Mouse (Mus musculus): ENCODE measurements at regions not wholly inside any gene's neighbourhood (a gene's known extent, or its start where the extent isn't known, plus 50 kb on each side); places are given as distances from the start of the nearest gene placed in this dataset.
A peak's percentile ranks its signal among the peaks of the same experiment; 100 is the strongest.

DNA sequence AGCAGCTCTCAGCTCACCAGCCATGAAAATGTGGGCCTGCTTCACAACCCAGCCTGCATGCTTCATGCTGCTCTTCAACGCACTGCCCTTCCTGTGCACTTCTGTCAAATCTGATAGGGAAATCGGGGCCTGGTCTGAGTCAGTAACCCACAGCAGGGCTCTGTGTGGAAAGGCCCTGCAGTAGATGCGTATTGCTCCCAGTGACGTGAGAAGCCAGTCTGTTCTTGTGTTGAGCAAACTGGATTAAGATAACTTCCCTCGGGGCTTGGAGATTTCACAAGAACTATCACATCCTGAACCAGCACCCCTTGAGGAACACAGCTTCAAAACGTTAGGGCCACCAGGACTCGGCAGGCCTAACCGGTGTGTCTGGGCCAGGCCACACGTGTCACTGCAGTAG is 106.5 kb upstream of the Klf14 start:
- DNase-seq: no peak

DNA sequence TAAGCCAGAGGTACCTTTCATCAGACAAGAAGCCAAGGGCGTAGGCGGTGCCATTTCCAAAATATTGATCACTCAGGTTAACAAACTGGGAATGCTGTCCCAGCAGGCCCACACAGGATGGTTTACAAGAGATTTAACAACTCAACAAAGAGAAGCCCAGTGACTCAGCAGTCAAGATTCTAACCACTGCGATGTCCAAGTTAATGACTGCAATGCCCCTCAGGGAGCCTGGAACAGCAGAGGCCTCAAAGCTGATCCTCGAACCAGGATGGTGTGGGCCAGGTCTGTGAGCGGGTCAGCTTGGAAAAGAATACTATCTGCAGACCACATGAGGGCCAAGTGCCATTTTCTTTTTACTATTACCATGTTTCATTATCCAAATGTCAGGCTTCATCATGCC is 108.0 kb upstream of the Klf14 start:
- DNase-seq: no peak

DNA sequence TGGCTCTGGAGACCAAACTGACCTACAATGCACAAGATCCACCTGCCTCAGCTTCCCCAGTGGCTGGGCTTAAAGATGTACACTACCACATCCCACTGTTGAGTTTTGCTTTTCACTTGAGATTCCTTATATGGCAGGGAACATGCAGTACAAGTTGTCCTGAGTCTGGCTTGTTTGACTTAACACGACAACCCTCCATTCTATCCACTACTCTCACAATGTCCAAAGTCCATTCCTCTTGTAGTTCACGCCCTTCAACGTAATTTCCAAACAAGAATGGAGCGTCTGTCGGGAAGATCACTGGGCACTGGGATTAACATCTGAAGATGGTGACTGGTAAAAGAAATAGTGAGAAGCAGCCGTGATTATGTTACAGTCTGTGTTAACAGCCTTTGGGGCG is 108.6 kb upstream of the Klf14 start:
- DNase-seq: no peak

DNA sequence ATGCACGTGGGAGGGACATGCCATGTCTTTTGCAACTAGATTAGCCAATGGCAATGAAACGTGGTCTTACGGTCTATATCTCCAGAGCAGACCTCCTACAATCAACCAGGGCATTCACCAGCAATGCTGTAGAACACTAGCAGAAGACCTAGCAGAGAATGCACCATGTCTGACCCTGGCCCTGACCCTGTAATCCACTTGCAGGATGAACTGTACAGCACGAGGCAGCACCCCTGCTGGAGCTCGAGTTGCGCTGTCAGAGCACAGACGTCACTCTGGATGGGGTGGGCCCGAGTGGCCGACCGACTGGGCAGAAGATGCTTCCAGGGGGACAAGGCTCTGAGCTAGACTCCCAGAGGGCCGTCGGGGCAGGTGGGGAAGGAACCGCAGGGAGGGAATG is 110.4 kb upstream of the Klf14 start:
- no peak for DNase-seq

DNA sequence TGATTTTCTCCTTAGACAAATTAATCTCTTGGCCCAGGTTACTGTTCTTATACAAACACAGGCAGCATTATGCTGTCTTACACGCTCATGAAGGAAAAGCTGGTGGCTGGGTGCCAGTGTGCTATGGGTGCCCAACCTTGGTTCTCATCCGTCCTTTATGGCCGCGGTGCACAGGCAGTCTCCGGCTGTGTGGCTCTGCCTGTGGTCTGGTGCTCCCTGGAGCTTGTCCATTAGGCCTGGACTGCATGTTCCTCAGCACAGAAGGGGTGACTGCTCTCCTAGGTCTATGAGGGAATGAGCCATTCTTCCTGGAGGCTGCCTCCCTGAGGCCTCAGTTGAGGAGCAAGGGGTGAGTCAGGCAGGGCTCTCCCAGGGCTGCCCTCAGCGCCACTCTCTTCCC is 111.7 kb upstream of the Klf14 start:
- no peak for DNase-seq

DNA sequence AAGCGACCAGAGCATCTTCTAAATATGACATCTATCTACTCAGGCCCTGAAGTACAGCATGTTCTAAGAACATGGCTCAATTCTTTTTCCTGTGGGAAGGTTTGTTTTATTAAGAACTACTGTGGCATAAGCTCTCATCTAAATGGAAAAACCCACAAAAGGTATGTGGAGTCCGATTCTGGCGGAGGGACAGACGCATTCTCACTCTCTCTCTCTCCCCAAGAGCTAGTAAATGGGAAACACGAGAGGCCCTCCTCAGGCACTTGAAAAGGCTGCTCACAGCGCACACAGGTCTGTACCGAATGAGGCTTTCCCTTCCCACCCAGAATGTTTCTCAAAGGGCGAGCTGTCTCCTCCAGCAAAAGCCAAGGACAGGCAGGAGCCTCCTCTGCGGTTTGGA is 112.1 kb upstream of the Klf14 start:
- no peak for DNase-seq

DNA sequence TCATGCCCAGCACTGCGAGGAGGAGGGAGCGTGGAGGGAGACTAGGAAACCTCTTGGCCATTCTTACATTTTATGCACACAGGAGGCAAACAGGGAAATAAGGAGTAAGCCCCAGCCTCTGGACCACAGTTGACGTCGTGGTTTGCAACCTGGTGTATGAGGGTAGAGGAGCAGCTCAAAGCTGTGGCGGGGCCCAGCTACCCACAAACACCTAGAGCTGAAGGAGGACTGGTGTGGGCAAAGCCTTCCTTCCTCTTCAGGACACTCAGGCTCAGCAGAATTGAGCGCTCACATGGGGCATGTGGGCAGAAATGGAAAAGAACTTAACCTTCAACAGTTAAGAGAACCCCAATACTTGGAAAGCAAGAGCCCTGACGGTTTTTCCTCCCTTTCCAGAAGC is 113.2 kb upstream of the Klf14 start:
- no peak for DNase-seq

DNA sequence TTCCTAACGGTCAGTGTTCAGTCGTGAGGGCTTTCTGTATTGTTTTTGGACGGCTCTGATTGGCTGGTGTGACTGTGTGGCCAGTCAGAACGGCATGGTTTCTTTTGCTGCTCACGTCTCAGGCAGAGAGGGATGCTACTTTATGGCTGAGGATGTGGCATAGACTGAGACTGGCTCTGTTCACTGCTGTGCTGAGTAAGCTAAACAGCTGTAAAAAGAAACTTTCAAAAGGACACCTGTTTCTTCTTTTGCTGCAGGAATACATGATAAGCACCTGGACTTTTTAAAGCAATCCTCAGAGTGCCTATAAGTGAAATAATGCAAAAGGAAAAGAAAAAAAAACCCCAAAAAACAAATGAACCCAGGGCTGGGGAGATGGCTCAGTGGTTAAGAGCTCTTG is 113.7 kb upstream of the Klf14 start:
- no peak for DNase-seq

DNA sequence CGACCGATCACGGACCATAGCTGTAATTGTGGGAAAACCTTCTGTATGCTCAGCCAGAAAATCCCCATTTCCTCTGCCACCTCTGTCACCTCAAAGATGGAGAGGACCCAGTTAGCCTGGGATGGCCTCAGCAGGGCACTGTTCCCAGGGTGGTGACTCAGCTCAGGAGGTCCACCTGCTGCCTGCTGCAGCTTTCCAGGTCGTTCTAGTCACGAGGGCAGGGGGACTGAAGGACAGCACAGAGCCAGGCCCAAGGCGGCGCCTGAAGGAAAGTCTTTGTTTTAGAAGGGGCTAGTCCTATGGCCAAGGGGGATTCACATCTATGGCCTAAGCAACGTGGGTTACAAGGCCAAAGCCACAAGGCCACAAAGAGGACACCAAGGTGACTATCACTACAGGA is 114.5 kb upstream of the Klf14 start:
- DNase-seq: no peak

DNA sequence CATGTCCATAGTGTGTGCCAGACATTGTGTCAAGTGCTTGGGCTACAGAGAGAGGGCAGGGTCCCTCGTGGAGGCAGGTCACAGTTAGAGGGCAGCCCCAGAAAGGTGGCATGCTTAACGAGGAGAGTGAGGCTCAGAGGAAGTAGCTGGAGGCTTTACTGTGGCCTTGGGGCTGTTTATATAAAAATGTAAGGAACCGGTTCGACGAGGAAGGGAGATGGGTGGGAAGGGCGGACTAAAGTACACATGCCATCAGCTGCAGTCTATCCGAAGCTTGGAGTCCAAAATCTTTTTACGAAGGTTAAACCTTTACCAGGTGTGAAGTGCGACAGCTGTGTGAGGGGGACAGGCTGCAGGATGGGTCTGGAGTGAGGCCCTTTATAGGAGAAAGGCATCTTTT is 115.5 kb upstream of the Klf14 start:
- no peak for DNase-seq

DNA sequence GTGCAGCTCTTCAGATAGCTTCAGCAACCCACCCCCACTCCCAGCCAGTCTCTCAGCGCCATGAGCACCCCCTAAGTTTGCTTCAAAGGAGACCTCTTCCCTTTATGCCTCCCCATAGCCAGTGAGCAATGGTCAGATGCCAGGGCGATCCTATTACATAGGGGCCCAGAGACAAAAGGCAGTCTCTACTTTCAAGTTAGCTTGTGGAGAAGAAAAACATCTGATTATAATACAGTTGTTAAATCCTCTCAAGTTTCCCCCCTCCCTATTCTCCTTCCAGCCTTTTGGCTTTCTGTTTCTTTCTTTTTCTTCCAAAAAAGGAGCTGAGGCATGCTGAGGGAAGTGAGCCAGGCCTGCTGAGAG is 116.3 kb upstream of the Klf14 start:
- no peak for DNase-seq

DNA sequence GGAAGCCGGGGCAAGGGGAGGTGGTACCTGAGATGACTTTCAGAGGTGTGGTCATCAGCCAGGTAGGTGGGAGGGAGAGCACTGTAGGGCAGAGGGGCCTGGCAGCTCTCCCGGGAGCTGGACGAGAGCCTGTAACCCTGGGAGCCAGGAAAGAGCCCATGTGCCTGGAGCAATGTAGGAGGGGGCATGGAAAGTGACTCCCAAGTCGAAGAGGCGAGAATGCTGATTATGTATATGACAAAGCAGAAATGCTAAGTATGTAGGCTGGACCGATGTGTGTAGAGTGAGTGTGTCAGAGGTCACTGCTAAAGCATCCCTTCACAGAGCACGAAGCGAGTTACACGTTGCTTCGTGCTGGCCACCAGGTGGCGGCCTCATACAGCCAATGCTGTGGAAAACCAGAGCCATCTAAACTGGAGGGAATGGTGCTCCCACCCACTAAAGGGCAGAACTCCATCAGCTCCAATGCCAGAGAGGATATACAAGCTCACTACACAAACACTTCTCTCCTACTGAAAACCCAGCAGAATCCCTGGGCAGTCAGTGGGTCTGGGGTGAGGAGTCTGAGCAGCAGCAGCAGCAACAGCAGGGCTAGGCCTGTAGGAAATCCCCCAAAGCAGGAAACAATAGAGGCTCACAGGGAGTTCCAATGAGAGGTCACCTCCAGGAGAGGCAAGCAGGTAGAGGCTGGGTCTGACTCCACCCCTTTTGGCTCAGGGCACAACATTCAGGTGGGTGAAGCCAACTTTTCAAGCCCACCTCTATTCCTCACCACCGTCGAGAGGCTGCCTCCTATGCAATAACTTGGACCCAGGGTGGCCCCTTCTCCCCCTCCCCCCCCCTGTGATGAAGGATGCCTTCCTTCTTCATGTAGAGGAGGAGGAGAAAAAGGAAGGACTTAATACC is 116.9 kb upstream of the Klf14 start:
- peak; percentile 82 for DNase-seq

DNA sequence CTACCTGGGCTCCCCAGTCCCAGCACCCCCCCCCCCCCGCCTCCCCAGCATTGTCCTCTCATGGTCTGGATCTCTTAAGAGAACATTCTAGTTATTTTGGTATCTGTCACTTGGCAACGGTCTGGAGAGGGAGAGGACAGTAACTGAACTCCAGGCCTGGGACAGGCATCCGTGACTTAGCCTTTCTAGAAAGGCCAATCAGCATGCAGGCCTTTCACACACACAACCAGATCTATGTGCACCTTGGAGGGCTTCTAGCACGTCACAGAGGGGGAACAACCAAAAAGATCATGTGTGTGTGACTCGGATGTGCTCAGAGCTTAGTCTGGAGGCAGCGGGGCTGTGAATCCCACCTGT is 117.6 kb upstream of the Klf14 start:
- DNase-seq: no peak

DNA sequence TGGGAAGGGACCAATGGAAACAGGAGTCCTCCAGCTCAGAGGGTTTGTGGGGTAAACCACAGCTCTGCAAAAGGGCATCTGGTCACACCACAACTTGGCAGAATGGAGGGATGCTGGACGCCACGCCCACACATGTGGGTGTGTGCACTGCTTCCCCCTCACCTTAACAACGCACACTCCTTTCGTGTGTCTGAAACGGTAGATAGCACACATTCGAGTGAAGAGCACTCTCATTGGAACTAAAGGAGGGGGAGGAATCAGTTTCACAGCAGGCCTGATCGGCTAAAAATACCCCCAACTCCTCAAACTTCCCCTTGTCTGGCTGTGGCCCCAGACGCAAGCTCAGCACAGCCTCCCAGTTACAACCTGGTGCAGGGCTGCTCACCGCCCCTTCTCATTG is 118.3 kb upstream of the Klf14 start:
- DNase-seq: no peak

DNA sequence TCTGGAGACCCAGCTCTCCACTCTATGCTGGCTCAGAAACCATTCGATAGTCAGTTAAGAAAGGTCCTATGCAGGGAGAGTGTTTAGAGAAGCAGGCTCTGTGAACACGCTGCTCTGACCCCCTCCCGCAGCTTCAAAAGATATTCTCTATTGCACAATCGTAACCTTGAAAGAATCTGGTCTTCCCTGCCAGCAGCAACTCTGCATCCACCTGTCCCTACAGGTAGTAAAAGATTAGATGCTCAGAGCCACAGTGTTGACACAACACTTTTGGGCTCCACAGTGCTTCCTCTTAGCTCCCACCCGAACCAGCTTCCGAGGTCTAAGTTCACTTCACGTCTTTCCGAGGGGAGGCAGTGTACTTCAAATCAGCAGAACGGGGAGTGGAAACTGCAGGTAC is 118.9 kb upstream of the Klf14 start:
- no peak for DNase-seq

DNA sequence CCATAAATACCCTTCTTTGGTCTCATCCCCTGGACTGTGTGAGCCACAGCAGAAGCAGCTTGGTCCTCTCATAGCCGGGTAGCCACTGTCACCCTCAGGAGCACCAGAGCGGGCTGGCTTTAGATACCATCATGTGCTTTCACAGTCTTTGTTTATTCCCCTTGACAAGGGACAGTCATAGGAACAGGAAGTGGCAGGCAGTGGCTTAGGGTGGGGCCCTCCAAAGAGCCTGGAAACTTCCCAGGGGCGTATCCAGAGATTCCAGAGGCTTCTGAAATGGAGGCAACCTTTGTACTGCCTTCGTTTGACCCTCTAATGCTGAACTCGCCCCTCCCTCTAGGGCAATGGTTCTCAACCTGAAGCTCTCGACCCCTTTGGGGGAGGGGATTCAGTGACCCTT is 119.5 kb upstream of the Klf14 start:
- peak; percentile 55 for DNase-seq

DNA sequence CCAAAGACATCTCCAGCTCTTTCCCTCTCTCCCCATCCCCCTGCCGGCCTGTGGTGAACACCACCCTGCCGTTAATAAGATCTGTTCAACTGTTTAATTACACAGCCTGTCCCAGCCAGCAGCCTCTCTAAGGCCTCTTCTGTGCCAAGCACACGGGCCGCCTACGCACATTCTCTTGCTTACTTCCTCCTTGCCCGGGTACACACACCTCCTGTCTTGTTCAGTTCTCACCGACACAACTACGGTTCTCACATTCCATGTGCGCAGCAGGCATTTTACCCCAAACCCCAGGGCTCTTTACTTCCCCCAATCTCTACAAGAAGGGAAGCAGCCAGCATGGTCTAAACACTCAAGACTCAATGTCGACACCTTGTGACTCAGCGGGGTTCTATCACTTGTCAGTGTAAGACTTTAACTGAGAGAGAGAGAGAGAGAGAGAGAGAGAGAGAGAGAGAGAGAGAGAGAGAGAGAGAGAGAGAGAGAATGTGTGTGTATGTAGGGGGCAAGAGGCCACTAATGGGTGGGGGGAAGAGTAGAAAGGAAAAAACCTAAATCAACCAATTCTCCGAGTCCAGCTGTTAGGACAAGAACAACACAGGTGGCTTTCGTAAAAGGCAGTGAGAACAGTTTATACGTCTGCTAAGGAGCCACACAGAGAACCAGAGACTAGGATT is 120.8 kb upstream of the Klf14 start:
- no peak for DNase-seq

DNA sequence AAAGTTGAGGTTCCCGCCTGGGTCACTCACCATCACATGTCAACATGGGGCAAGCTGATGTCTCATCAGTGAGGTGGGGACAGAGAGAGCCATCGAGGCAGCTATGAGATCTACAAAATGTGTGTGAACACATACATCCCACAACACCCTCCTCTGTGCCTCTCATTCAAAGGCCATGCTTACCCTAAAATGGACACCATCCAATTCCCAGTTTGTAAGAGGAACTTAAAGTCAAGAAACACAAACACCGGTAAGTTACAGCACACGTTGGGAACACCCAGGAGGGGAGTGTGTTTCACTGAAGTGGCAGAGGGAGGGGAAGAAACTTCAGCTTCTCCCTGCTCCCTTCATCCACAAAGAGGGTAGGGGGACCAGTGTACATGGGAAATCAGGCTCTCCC is 121.4 kb upstream of the Klf14 start:
- DNase-seq: no peak

DNA sequence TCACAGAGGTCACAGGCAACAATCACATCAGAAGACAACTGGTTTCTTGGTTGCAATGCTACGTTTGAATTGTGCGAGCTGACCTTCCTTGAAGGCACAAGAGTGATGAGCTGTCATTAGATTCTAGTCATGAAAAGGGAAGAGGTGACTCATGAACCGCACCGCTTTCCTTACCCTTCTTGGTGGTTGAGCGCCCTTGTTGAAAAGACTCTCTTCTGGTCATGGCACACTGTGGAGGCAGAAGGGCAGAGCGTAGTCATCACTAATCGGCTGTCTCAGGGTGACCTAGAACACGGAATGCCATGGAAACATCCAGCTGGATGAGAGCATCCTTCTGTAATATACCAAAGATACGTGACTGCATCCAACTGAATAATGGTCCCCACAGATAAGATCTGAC is 121.8 kb upstream of the Klf14 start:
- no peak for DNase-seq

DNA sequence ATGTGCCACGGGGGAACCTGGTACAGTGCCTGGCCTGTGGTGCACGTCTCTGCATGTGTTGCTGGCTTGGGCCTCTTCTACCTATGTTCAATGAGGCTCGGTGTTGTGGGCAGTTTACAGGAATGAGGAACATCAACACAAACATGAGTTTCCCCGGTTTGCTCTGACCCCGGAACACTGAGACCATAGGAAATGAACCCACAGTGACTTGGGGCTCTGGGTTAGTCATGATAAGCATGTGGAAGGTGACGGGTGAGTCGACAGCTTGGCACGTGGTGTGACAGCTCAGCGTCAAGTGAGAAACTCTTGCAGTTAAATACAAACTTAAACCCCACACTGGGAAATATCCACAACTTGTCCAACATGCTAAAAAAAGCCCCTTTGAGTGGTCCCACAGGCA is 122.4 kb upstream of the Klf14 start:
- no peak for DNase-seq

DNA sequence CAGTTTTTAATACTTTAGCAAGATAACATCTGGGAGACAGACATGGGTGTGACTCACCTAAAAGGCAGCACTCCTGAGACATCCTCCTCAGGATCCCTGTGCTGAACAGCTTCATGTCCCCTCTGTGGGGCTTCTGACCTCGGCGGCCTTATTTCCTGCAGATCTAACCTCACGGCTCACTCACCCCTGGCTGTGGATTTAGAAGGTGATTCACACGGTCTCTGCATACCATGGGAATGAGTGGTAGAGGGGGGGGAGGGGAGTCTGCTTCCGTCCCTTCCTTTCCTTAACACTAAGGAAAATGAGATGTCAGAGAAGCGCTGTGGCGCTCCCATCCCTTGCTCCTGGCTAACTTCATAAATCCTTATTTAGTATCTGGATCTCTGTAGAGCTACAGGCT is 123.1 kb upstream of the Klf14 start:
- DNase-seq: no peak

DNA sequence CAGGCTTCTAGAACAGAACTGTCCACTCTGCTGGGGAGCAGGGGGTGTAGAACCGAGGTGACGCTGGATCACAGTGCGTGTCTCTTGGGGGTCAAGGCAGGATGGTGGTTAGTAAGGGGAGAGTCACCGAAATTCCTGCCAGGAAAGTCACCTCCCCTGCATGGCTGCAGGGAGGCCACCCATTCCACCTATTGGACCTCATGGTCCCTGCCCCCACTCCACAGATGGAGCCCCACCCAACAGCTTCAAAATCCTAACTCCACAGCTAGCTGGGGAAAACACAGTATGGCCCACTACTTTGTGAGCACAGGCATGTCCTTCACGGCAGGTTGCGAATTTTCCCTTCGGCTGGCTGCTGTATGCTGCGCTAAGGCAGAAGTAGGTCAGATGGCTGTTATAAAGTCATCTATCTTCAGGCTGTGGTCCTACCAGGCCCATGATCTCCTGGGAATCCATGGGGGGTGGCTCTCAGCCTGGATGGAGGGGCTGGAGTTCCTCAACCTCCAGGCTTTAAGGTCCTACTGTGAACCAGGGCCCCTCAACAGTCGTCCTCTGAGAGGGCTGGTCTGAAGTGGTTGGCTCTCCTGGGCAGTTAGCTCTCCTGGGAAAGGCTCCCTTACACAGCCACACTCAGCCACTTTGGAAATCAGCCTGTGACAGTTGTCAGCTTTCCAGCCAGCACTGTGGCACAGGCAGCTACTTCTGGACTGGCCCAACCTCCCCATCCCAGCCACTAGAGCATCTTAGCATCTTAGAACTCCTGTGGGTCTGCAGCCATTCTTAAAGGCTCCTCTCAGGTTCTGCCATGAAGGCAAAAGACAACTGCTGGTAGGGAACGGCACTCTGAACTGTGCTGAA is 124.0 kb upstream of the Klf14 start:
- no peak for DNase-seq

DNA sequence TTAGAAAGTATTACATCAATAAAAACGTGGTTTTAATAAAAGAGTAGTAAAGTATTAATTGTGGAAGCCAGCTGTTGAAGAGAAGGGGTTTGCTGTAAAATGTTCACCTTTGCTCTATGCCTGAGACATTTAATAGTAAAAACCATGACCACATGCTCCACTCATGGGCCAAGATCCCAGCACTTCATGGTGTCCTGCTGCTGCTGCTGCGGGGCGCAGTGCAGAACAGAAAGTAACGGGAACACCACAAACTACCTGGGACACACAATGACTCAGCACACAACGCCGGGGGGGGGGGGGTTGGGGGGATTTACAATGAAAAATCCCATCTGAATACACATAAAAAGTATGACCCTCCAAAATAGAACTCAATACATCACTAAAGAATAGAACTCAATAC is 124.8 kb upstream of the Klf14 start:
- DNase-seq: no peak
